Mouse (Mus musculus) small intestine, adult 2 months (tissue): Measurements from ENCODE around the gene Platr17.
A peak's percentile ranks its signal among the peaks of the same experiment; 100 is the strongest.

Experiments
- CTCF ChIP-seq: fragments of 200-500 bp; IDR thresholded peaks from 2 replicates; pipeline ENCODE4 v1.5.1; 2012; ENCODE audit warnings: low read depth, mild to moderate bottlenecking, control low read depth, inconsistent platforms, low read length, moderate library complexity, mixed read lengths; ENCODE audit not compliant: insufficient replicate concordance, insufficient read length; ENCODE audit errors: extremely low read depth
- POLR2A ChIP-seq: fragments of 200-500 bp; IDR thresholded peaks from 2 replicates; pipeline ENCODE4 v1.6.1; 2012; ENCODE audit warnings: low read depth, mild to moderate bottlenecking, control low read depth, inconsistent platforms, low read length, moderate library complexity

DNA sequence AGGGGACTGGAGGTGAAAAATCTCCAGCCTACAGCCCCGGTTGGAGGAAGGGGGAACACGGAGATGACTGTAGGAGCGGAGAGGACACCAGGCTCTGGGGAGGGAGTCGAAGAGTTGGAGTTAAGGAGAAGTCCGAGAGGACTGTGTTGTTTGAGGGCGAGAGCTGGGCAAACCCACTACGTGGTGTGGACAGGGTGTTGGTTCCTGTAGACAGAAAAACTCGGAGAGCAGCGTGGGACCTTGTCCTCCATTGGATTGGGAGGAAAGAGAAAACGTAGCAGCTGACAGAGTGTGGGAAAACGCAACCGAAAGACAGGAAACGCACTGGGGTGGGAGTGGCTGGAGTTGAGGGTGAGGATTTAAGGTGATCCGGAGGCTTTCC lies 4.9 kb downstream of the Platr17 start:
- no peak for TF ChIP-seq CTCF
- TF ChIP-seq POLR2A: peak; percentile 43; the same call in 1 of the 2 replicates
